32 mouse cellular contexts compared by ENCODE assay signal in genomic region chr16:54098696-54099095, GRCm38 (mm10).
"Had no signal": no experiment of that assay in that cellular context is flagged by ENCODE, and none has a peak within 500 bp of the region (broad histone marks: within the 10 kb centered on the region; RNA-seq: fewer than 3 reads in every experiment).

No protein-coding gene starts in this region.

- H3K4me3 ChIP-seq: heart, embryonic 15.5 days; hindbrain, embryonic 10.5 days; hindbrain, embryonic 12.5 days; hindbrain, embryonic 13.5 days; hindbrain, embryonic 15.5 days; intestine, embryonic 15.5 days; kidney, embryonic 15.5 days; layer of hippocampus, adult 2 months; left cerebral cortex, adult 2 months had no signal

- H3K27ac ChIP-seq: heart, embryonic 15.5 days; hindbrain, embryonic 10.5 days; hindbrain, embryonic 12.5 days; hindbrain, embryonic 13.5 days; hindbrain, embryonic 14.5 days; hindbrain, embryonic 15.5 days; hindbrain, postnatal 0 days; intestine, embryonic 15.5 days; kidney, embryonic 15.5 days; kidney, postnatal 0 days; layer of hippocampus, adult 2 months; left cerebral cortex, adult 2 months had no signal

- H3K9ac ChIP-seq: heart, embryonic 15.5 days; hindbrain, embryonic 12.5 days; hindbrain, embryonic 13.5 days; hindbrain, embryonic 14.5 days; hindbrain, embryonic 15.5 days; intestine, embryonic 15.5 days; kidney, embryonic 15.5 days had no signal

- H3K4me2 ChIP-seq: heart, embryonic 15.5 days; hindbrain, embryonic 12.5 days; hindbrain, embryonic 13.5 days; hindbrain, embryonic 14.5 days; hindbrain, embryonic 15.5 days; intestine, embryonic 15.5 days; kidney, embryonic 15.5 days had no signal

- H3K36me3 ChIP-seq: heart, embryonic 15.5 days; hindbrain, embryonic 10.5 days; hindbrain, embryonic 12.5 days; hindbrain, embryonic 13.5 days; hindbrain, embryonic 15.5 days; intestine, embryonic 15.5 days; kidney, embryonic 15.5 days had no signal

- H3K4me1 ChIP-seq: heart, embryonic 15.5 days; hindbrain, embryonic 10.5 days; hindbrain, embryonic 12.5 days; hindbrain, embryonic 13.5 days; hindbrain, embryonic 15.5 days; intestine, embryonic 15.5 days; kidney, embryonic 15.5 days had no signal

- H3K27me3 ChIP-seq: heart, embryonic 15.5 days; hindbrain, embryonic 12.5 days; hindbrain, embryonic 13.5 days; hindbrain, embryonic 15.5 days; intestine, embryonic 15.5 days; kidney, embryonic 15.5 days had no signal

- ATAC-seq: hindbrain, embryonic 16.5 days; hindbrain, postnatal 0 days; inflammation-experienced regulatory T-cells, adult 6 months; intestine, embryonic 15.5 days; intestine, embryonic 16.5 days; intestine, postnatal 0 days had no signal

- H3K9me3 ChIP-seq: heart, embryonic 15.5 days; hindbrain, embryonic 10.5 days; hindbrain, embryonic 12.5 days; hindbrain, embryonic 13.5 days; hindbrain, embryonic 15.5 days; intestine, embryonic 15.5 days; kidney, embryonic 15.5 days had no signal

- DNase-seq: heart, postnatal 10 days; heart, postnatal 14 days; heart, postnatal 36 days; heart, postnatal 4 days; kidney, adult 11 months; kidney, adult 18-20 months; kidney, adult 2 months; kidney, adult 8-10 months; kidney, adult 9 months; kidney, postnatal 10 days; kidney, postnatal 14 days; kidney, postnatal 25 days; kidney, postnatal 36 days; kidney, postnatal 4 days; layer of hippocampus, adult 9-11 months; layer of hippocampus, postnatal 36 days had no signal
